Mouse (Mus musculus): ENCODE data around the gene Dhdh. TPM values are rescaled to one million over a fixed set of nuclear protein-coding genes. Genes with fewer than 3 reads are reported as not detected.

Gene Dhdh
- polyA plus RNA-seq, 1 experiment from 2014 or later, result 1.8 TPM

DNA sequence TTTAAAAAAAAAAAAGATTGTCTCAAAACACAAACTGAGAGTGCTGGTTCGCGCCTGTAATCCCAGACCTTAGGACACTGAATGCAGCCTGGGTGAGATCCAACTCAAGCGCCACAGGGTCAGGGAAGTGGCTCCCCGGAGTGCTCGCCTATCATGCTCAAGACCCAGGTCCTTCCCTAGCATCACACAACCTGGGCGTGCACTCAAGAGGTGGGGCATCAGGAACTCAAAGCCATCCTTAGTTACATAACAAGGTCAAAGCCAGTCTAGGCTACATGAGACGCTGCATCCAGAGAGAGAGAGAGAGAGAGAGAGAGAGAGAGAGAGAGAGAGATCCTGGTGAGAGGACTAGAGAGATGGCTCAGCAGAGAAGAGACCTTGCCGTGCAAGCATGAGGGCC lies 62.0 kb downstream of the Dhdh start:
- H3K27me3 ChIP-seq (ENCODE audit: insufficient read depth, low read length), result no peaks in the 10 kb centered on the region
- no peak overlapping the region for H3K4me2 ChIP-seq (ENCODE audit: low read length)
- H3K9me3 ChIP-seq (replicated peaks; ENCODE audit: low read length), result no peaks in the 10 kb centered on the region
- TF ChIP-seq CTCF (IDR thresholded peaks at IDR 0.05; ENCODE audit: low read depth), result no peak
- H3K36me3 ChIP-seq (ENCODE audit: insufficient read depth, low read length), result peaks cover 65% of the 10 kb centered on the region
- no peak overlapping the region for H3K9ac ChIP-seq (ENCODE audit: low read depth, low read length)
- no peaks in the 10 kb centered on the region for H3K4me1 ChIP-seq (replicated peaks; ENCODE audit: insufficient read depth, low read length)
- no peak overlapping the region for H3K27ac ChIP-seq
- ATAC-seq (replicated peaks; ENCODE audit: low FRiP score, low read depth) (no peak), DNase-seq (ENCODE audit: low spot score) (no peak)
- no peak overlapping the region for H3K4me3 ChIP-seq (replicated peaks; ENCODE audit: low read depth, low read length)
- WGBS, result 88% methylated on average over 8 of the region's 8 CpGs

DNA sequence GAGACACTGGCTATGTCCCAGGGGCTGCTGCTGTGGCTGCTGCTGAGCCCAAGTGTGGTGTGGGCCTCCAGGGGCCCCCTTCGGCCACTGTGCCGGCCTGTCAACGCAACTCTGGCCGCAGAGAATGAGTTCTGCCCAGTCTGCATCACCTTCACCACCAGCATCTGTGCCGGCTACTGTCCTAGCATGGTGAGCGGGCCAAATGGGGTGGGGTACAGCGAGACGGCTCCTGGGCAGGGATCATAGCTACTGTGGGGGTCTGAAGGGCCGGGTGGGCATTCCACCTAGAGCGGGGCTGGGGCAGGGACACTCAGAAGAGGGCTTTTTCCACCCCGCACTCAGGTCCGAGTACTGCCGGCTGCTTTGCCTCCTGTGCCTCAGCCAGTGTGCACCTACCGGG lies 67.4 kb downstream of the Dhdh start:
- Histone ChIP-seq H3K9me3 (replicated peaks; ENCODE audit: low read length) (no peaks in the 10 kb centered on the region), H3K27me3 (ENCODE audit: insufficient read depth, low read length) (peaks cover 6% of the 10 kb centered on the region; the same call in 1 of the 2 replicates), H3K9ac (ENCODE audit: low read depth, low read length) (no peak overlapping the region), H3K36me3 (ENCODE audit: insufficient read depth, low read length) (peaks cover 42% of the 10 kb centered on the region), H3K4me3 (replicated peaks; ENCODE audit: low read depth, low read length) (no peak overlapping the region), H3K4me1 (replicated peaks; ENCODE audit: insufficient read depth, low read length) (no peaks in the 10 kb centered on the region; the same call in 1 of the 2 replicates), H3K4me2 (ENCODE audit: low read length) (no peak overlapping the region), H3K27ac (no peak overlapping the region)
- ATAC-seq (replicated peaks; ENCODE audit: low FRiP score, low read depth) (no peak), DNase-seq (ENCODE audit: low spot score) (no peak)
- 88% methylated on average over 14 of the region's 14 CpGs for WGBS
- TF ChIP-seq CTCF (IDR thresholded peaks at IDR 0.05; ENCODE audit: low read depth), result no peak

Small RNAs within 50 kb of the gene (microRNA-seq; reads per million reads assigned to microRNA genes)
- gene Gm22133, result not detected

Other genes with a start within 250 kb of the Dhdh start
- gene Cd37, start 249.7 kb downstream of the Dhdh start, polyA plus RNA-seq (2015; fragmentation: Nextera tagmentation; extraction: Ambion mirVana), result 2.1 and 2.6 TPM in 2 replicates
- gene Slc6a16, start 247.7 kb downstream of the Dhdh start, polyA plus RNA-seq (2015; fragmentation: Nextera tagmentation; extraction: Ambion mirVana), result 0.18 and 0.45 TPM in 2 replicates
- gene Slc6a21, start 211.3 kb downstream of the Dhdh start, polyA plus RNA-seq (2015; fragmentation: Nextera tagmentation; extraction: Ambion mirVana), result not detected in 2 replicates
- 14.4 and 15.9 TPM in 2 replicates for gene Trpm4, start 155.0 kb downstream of the Dhdh start, polyA plus RNA-seq (2015; fragmentation: Nextera tagmentation; extraction: Ambion mirVana)
- 0.75 and 1.1 TPM in 2 replicates for gene Hrc, start 153.5 kb downstream of the Dhdh start, polyA plus RNA-seq (2015; fragmentation: Nextera tagmentation; extraction: Ambion mirVana)
- 4.3 and 5.4 TPM in 2 replicates for gene Ppfia3, start 121.8 kb downstream of the Dhdh start, polyA plus RNA-seq (2015; fragmentation: Nextera tagmentation; extraction: Ambion mirVana)
- 1.2 and 1.6 TPM in 2 replicates for gene Lin7b, start 118.2 kb downstream of the Dhdh start, polyA plus RNA-seq (2015; fragmentation: Nextera tagmentation; extraction: Ambion mirVana)
- gene Snrnp70, start 93.1 kb downstream of the Dhdh start, polyA plus RNA-seq (2015; fragmentation: Nextera tagmentation; extraction: Ambion mirVana), result 148 and 163 TPM in 2 replicates
- 0.05 and 0.06 TPM in 2 replicates for gene Kcna7, start 83.2 kb downstream of the Dhdh start, polyA plus RNA-seq (2015; fragmentation: Nextera tagmentation; extraction: Ambion mirVana)
- 1.5 and 1.6 TPM in 2 replicates for gene Ntf5, start 75.1 kb downstream of the Dhdh start, polyA plus RNA-seq (2015; fragmentation: Nextera tagmentation; extraction: Ambion mirVana)
- not detected in 2 replicates for gene Lhb, start 68.0 kb downstream of the Dhdh start, polyA plus RNA-seq (2015; fragmentation: Nextera tagmentation; extraction: Ambion mirVana)
- gene Gys1, start 54.0 kb downstream of the Dhdh start, polyA plus RNA-seq (2015; fragmentation: Nextera tagmentation; extraction: Ambion mirVana), result 26.0 and 26.9 TPM in 2 replicates
- 94.6 and 98.9 TPM in 2 replicates for gene Ruvbl2, start 50.7 kb downstream of the Dhdh start, polyA plus RNA-seq (2015; fragmentation: Nextera tagmentation; extraction: Ambion mirVana)
- gene Ftl1, start 28.9 kb downstream of the Dhdh start, polyA plus RNA-seq (2015; fragmentation: Nextera tagmentation; extraction: Ambion mirVana), result 6,674 and 7,026 TPM in 2 replicates
- gene Bax, start 21.9 kb downstream of the Dhdh start, polyA plus RNA-seq (2015; fragmentation: Nextera tagmentation; extraction: Ambion mirVana), result 183 and 194 TPM in 2 replicates
- 0.93 and 1.1 TPM in 2 replicates for gene Tulp2, start 6.9 kb downstream of the Dhdh start, polyA plus RNA-seq (2015; fragmentation: Nextera tagmentation; extraction: Ambion mirVana)
- gene Gm45808, start 2.0 kb downstream of the Dhdh start, polyA plus RNA-seq (2015; fragmentation: Nextera tagmentation; extraction: Ambion mirVana), result not detected in 2 replicates
- 246 and 265 TPM in 2 replicates for gene Nucb1, start 21.6 kb upstream of the Dhdh start, polyA plus RNA-seq (2015; fragmentation: Nextera tagmentation; extraction: Ambion mirVana)
- 21.4 and 21.9 TPM in 2 replicates for gene Ppp1r15a, start 37.5 kb upstream of the Dhdh start, polyA plus RNA-seq (2015; fragmentation: Nextera tagmentation; extraction: Ambion mirVana)
- 5.1 and 5.8 TPM in 2 replicates for gene Plekha4, start 37.5 kb upstream of the Dhdh start, polyA plus RNA-seq (2015; fragmentation: Nextera tagmentation; extraction: Ambion mirVana)
- 20.5 and 21.0 TPM in 2 replicates for gene Hsd17b14, start 66.1 kb upstream of the Dhdh start, polyA plus RNA-seq (2015; fragmentation: Nextera tagmentation; extraction: Ambion mirVana)
- 92.7 and 93.0 TPM in 2 replicates for gene Bcat2, start 81.3 kb upstream of the Dhdh start, polyA plus RNA-seq (2015; fragmentation: Nextera tagmentation; extraction: Ambion mirVana)
- 0.12 TPM in 1 of 2 replicates, not detected in the other for gene Fgf21, start 126.7 kb upstream of the Dhdh start, polyA plus RNA-seq (2015; fragmentation: Nextera tagmentation; extraction: Ambion mirVana)
- gene Fut1, start 128.5 kb upstream of the Dhdh start, polyA plus RNA-seq (2015; fragmentation: Nextera tagmentation; extraction: Ambion mirVana), result 0.08 and 0.26 TPM in 2 replicates
- gene Izumo1, start 133.0 kb upstream of the Dhdh start, polyA plus RNA-seq (2015; fragmentation: Nextera tagmentation; extraction: Ambion mirVana), result 0.17 and 0.29 TPM in 2 replicates
- gene Rasip1, start 138.7 kb upstream of the Dhdh start, polyA plus RNA-seq (2015; fragmentation: Nextera tagmentation; extraction: Ambion mirVana), result 16.9 and 21.1 TPM in 2 replicates
- 3.9 and 4.8 TPM in 2 replicates for gene Mamstr, start 151.2 kb upstream of the Dhdh start, polyA plus RNA-seq (2015; fragmentation: Nextera tagmentation; extraction: Ambion mirVana)
- 0.38 TPM in 2 replicates for gene Fut2, start 177.6 kb upstream of the Dhdh start, polyA plus RNA-seq (2015; fragmentation: Nextera tagmentation; extraction: Ambion mirVana)
- 0.18 and 0.23 TPM in 2 replicates for gene Ntn5, start 195.2 kb upstream of the Dhdh start, polyA plus RNA-seq (2015; fragmentation: Nextera tagmentation; extraction: Ambion mirVana)
- gene Sec1, start 205.6 kb upstream of the Dhdh start, polyA plus RNA-seq (2015; fragmentation: Nextera tagmentation; extraction: Ambion mirVana), result 0.13 and 0.32 TPM in 2 replicates
- 7.5 and 8.9 TPM in 2 replicates for gene Car11, start 211.0 kb upstream of the Dhdh start, polyA plus RNA-seq (2015; fragmentation: Nextera tagmentation; extraction: Ambion mirVana)
- 8.4 and 8.6 TPM in 2 replicates for gene Dbp, start 216.3 kb upstream of the Dhdh start, polyA plus RNA-seq (2015; fragmentation: Nextera tagmentation; extraction: Ambion mirVana)
- gene Rpl18, start 226.7 kb upstream of the Dhdh start, polyA plus RNA-seq (2015; fragmentation: Nextera tagmentation; extraction: Ambion mirVana), result 1,049 and 1,142 TPM in 2 replicates
- 20.8 and 22.3 TPM in 2 replicates for gene Sphk2, start 229.2 kb upstream of the Dhdh start, polyA plus RNA-seq (2015; fragmentation: Nextera tagmentation; extraction: Ambion mirVana)
- 0.23 and 0.28 TPM in 2 replicates for gene Fam83e, start 232.4 kb upstream of the Dhdh start, polyA plus RNA-seq (2015; fragmentation: Nextera tagmentation; extraction: Ambion mirVana)
- gene Spaca4, start 237.0 kb upstream of the Dhdh start, polyA plus RNA-seq (2015; fragmentation: Nextera tagmentation; extraction: Ambion mirVana), result not detected in 2 replicates

All from kidney, postnatal 0 days (tissue).